Mouse (Mus musculus) liver, postnatal 0 days (tissue): ENCODE results near the gene Pip4k2b.

Source experiments
- CTCF ChIP-seq: sonication (generic); IDR thresholded peaks from 2 replicates; pipeline ENCODE4 v1.5.1; 2016; ENCODE audit warnings: antibody characterized with exemption, low read depth
- EP300 ChIP-seq: IDR thresholded peaks from 2 replicates; pipeline ENCODE4 v1.6.1; 2016; ENCODE audit warnings: antibody characterized with exemption, low read depth, mild to moderate bottlenecking

DNA sequence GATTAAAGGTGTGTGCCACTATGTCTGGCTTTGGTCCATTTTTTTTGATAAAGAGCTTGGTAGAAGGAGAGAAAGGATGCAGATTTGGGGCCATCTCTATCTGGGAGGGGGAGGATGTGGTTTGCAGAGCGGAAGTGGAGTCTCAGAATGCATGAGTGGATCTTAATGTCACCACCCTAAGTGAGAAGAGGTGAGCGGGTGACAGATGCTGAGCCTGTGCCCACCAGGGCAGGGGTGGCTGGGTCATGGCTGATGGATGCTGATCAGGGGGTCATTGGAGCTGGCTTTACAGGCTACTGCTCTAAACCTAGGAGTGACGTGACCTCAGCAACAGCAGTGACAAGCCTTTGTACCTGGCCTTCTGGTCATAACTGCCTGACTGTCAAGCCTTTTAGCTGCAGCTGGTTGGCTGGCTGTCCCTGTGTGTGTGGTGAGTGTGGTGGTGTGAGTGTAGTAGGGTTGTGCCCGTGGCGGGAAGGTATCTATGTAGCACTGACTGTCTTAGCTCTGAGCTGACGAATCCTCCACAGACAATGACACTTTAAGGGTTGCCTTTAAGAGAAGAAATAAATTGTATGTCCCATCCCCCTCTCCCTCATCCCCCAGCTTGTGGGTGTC, 60.3 kb downstream of the Pip4k2b start:
- TF ChIP-seq CTCF (no peak), EP300 (no peak)
